Mouse (Mus musculus) liver, embryonic 14.5 days (tissue): ENCODE results near the gene Tbrg4. TPM values are rescaled to one million over a fixed set of nuclear protein-coding genes. Genes with fewer than 3 reads are reported as not detected.

Experiments used
- ATAC-seq: fragments of 200-750 bp; cut with Nextera tagmentation; 2 replicates; pipeline ENCODE4 v1.8.0; 2017; ENCODE audit warnings: moderate number of reproducible peaks, mild to moderate bottlenecking, moderate library complexity; ENCODE audit not compliant: insufficient read depth
- DNase-seq, 3 experiments: peaks; one replicate each; pipeline ENCODE4 v3.0.0-alpha.2; 2012 to 2013; ENCODE audit warnings: low read depth in 3 of 3, low spot score in 3 of 3
- H3K27ac ChIP-seq: fragments of 300-500 bp; sonication (generic); 2 replicates; pipeline ENCODE4 v1.5.1; 2014; ENCODE audit warnings: moderate library complexity, mild to moderate bottlenecking, control low read depth, inconsistent platforms
- H3K27me3 ChIP-seq: fragments of 300-500 bp; sonication (generic); 2 replicates; pipeline ENCODE4 v1.6.1; 2014; ENCODE audit warnings: mild to moderate bottlenecking, low read length, moderate library complexity; ENCODE audit not compliant: control insufficient read depth, insufficient read depth
- H3K36me3 ChIP-seq: fragments of 300-500 bp; sonication (generic); replicated peaks from 2 replicates; pipeline ENCODE4 v1.6.1; 2014; ENCODE audit warnings: low read depth; ENCODE audit not compliant: control insufficient read depth, insufficient read depth
- H3K4me1 ChIP-seq, 2 experiments: fragments of 200-500 bp in 1 of 2; fragments of 300-500 bp in 1 of 2; sonication (generic) in 1 of 2; replicated peaks; 2 replicates each; pipeline ENCODE4 v1.6.1; 2012 to 2014; ENCODE audit warnings: antibody characterized with exemption in 1 of 2, inconsistent platforms in 1 of 2, low read length in 1 of 2; ENCODE audit not compliant: control insufficient read depth in 2 of 2, insufficient read depth in 2 of 2
- H3K4me2 ChIP-seq: fragments of 300-500 bp; sonication (generic); 2 replicates; pipeline ENCODE4 v1.6.1; 2014; ENCODE audit warnings: low read depth, mild to moderate bottlenecking, control low read depth, moderate library complexity
- H3K4me3 ChIP-seq, 2 experiments: fragments of 200-500 bp in 1 of 2; fragments of 300-500 bp in 1 of 2; sonication (generic) in 1 of 2; 2 replicates each; pipeline ENCODE4 v1.5.1; 2012 to 2014; ENCODE audit warnings: low read depth in 2 of 2, low read length in 2 of 2, mild to moderate bottlenecking in 2 of 2, control low read depth in 1 of 2, inconsistent platforms in 1 of 2, moderate library complexity in 1 of 2; ENCODE audit not compliant: insufficient read depth in 1 of 2
- H3K9ac ChIP-seq: fragments of 300-500 bp; sonication (generic); replicated peaks from 2 replicates; pipeline ENCODE4 v1.6.1; 2014; ENCODE audit warnings: mild to moderate bottlenecking, control low read depth, moderate library complexity
- H3K9me3 ChIP-seq: fragments of 300-500 bp; sonication (generic); 2 replicates; pipeline ENCODE4 v1.6.1; 2016; ENCODE audit warnings: low read length, mixed read lengths; ENCODE audit not compliant: control insufficient read depth
- CTCF ChIP-seq: IDR thresholded peaks from 2 replicates; pipeline ENCODE4 v1.5.1; 2016; ENCODE audit warnings: antibody characterized with exemption, low read depth, control low read depth
- EP300 ChIP-seq: IDR thresholded peaks from 2 replicates; pipeline ENCODE4 v1.6.1; 2016; ENCODE audit warnings: antibody characterized with exemption, low read depth
- WGBS: fragments of 180-500 bp; shearing (Covaris S2); extraction: QIAGEN DNeasy Blood & Tissue Kit; methylation state at CpG from one replicate; pipeline ENCODE4 v1.1.7; 2014; ENCODE audit not compliant: insufficient replicate concordance; 5-methylcytosine and 5-hydroxymethylcytosine counted together
- polyA plus RNA-seq, 2 experiments: library from polyadenylated mRNA; depleted of rRNA in 1 of 2; stranded (reverse) in 1 of 2; unstranded in 1 of 2; fragments of >200 nt; fragmentation: Nextera tagmentation in 1 of 2; extraction: Ambion mirVana in 1 of 2; gene quantifications; 2 replicates each; pipeline versions ENCODE4 v1.2.1 to v1.2.3; 2012 to 2014

The Tbrg4 gene
- polyA plus RNA-seq, 2 experiments = 27.7 to 55.1 TPM

DNA sequence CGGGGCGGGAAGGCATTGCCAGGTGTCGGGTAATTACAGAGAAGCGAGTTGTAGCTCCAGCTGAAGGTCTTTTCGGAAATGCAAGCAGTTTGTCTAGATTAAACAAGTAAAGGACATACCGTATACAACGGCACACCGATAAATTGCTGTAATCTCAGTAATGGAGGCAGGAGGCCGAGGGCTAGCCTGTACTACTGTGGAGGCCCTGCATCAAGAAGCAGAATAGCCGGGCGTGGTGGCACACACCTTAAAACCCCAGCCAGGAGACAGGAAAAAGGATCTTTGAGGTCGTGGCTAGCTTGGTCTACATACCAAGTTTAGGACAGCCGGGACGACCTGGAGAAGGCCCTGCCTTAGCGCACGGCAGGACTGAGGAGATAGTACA lies 513 bp upstream of the Tbrg4 start:
- Histone ChIP-seq H3K27ac (peak overlapping the region; percentile 81), H3K27me3 (no peaks in the 10 kb centered on the region), H3K4me1 (peaks cover 20 to 23% of the 10 kb centered on the region in 2 experiments), H3K4me3 (peak overlapping the region; percentile 90 to 92), H3K9ac (peak overlapping the region; percentile 80), H3K9me3 (no peaks in the 10 kb centered on the region), H3K4me2 (peak overlapping the region; percentile 93), H3K36me3 (peaks cover 26% of the 10 kb centered on the region)
- DNase-seq (no peak), ATAC-seq (peak; percentile 24; the same call in 1 of the 2 replicates)
- WGBS = 9% methylated on average over 16 of the region's 16 CpGs
- no peak for TF ChIP-seq CTCF
- TF ChIP-seq EP300 = no peak

DNA sequence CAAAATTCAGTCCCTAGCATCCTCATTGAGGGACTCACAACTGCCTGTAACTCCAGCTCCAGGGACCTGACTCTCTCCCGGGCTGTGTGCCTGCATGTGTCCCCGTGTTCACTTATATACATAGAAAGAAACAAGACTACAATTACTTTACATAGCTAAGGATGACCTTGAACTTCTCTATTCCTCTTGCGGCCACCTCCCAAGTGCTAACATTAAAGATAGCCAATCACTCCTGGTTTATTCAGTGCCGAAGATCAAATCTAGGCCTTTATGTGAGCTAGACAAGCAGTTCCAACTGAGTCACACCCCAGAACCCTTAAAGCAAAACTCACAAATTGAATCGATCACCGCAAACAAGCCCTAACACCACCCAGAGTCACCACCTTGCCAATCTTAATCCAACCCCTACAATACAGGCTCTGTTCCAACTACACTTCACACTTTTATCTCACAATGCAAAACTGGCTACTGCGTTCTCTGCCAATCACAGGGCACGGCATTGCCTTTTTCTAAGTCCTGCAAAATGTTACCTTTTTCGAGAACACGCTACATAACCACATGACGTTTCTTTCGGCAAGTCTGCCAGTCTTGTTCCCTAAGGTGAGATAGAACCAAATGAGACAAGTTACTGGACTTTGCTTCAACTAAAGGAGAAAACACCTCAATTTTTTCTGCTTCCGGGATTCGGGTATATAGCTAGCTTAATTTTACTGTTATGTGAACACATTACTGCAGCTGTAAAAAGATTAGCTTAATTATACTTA lies 1.1 kb downstream of the Tbrg4 start:
- WGBS = 26% methylated on average over 14 of the region's 14 CpGs
- H3K4me1 ChIP-seq = peaks cover 20 to 23% of the 10 kb centered on the region in 2 experiments
- H3K4me3 ChIP-seq = peak overlapping the region; percentile 90 to 92
- TF ChIP-seq EP300 (no peak), CTCF (no peak)
- DNase-seq (no peak), ATAC-seq (no peak)
- H3K27ac ChIP-seq = no peak overlapping the region; the same call in 1 of the 2 replicates
- peak overlapping the region; percentile 93 for H3K4me2 ChIP-seq
- H3K36me3 ChIP-seq = peaks cover 42% of the 10 kb centered on the region
- H3K9me3 ChIP-seq = no peaks in the 10 kb centered on the region
- H3K9ac ChIP-seq = peak overlapping the region; percentile 78
- no peaks in the 10 kb centered on the region for H3K27me3 ChIP-seq

DNA sequence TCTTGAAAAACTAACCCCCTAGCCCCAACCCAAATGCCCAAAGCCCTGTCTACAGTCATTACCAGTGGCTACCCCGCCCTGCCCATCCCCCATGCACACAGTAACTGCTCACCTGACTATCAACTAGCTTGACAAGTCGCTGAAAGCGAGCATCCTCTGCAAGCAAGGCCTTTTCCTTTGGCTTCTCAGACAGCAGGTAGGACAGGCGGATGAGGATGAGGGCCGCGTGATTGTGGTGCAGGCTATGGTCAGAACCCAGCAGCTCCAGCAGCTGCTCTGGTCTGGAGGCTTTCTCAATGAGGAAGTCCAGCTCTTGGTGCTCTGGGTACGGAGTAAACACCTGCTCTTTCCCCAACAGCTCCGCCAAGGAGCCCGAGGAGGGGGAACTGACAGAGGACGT lies 2.2 kb downstream of the Tbrg4 start:
- H3K9ac ChIP-seq = peak overlapping the region; percentile 78
- DNase-seq = no peak
- no peak for ATAC-seq
- H3K4me3 ChIP-seq = peak overlapping the region; percentile 90 to 92
- H3K27ac ChIP-seq = no peak overlapping the region; the same call in 1 of the 2 replicates
- peak overlapping the region; percentile 93 for H3K4me2 ChIP-seq
- 43% methylated on average over 10 of the region's 10 CpGs for WGBS
- H3K27me3 ChIP-seq = no peaks in the 10 kb centered on the region
- H3K9me3 ChIP-seq = no peaks in the 10 kb centered on the region
- TF ChIP-seq CTCF (no peak), EP300 (no peak)
- H3K4me1 ChIP-seq = peaks cover 20 to 23% of the 10 kb centered on the region in 2 experiments
- peaks cover 53% of the 10 kb centered on the region for H3K36me3 ChIP-seq

DNA sequence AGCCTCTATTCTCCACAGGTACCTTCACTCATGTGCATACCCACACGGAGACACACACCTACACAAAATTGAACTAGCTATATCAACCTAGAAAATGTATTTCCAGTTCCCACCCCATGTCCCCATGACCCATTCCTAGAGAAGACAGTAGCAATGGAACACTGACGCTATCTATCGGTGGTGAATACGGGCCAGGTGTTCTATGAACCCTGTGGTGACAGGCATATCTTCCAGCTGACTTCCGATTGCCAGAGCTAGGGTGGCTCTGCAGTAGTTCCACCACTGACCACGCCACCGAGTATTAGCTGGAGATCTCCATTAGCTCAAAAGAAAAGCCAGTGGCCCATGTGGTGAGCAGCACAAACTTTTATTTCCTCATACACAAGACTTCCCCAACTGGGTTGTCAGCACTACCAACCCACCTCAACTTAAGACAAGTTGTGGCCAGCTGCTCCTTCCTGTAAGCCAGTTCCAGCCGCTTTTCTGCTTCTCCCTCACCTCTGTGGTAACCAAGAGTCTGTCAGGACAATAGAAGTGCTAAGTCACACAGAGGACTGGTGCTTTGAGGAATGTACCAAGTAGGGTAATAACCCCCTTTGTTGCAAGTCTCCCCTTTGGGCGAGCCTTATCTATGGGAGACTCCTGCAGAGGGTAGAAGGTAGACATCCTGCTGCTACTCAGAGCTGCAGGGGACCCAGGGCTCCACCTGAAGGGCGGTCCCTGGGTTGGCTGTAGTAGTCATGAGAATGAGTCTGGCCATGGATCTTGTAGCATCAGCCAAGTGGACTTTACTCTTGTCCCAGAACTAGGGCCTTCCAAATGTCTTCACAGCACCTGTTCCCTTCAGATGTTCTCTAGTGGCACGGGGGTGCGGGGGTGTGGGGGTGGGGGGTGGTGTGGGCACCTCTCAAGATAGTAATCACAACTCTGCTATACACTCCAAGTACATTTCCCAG lies 10.3 kb downstream of the Tbrg4 start:
- H3K4me2 ChIP-seq = no peak overlapping the region
- no peak for DNase-seq
- WGBS = 72% methylated on average over 12 of the region's 12 CpGs
- TF ChIP-seq EP300 (no peak), CTCF (no peak)
- no peaks in the 10 kb centered on the region for H3K9me3 ChIP-seq
- H3K27ac ChIP-seq = no peak overlapping the region
- ATAC-seq = peak; percentile 14
- H3K4me1 ChIP-seq = no peaks in the 10 kb centered on the region
- H3K36me3 ChIP-seq = peaks cover 65% of the 10 kb centered on the region
- no peaks in the 10 kb centered on the region for H3K27me3 ChIP-seq
- no peak overlapping the region for H3K9ac ChIP-seq
- H3K4me3 ChIP-seq = no peak overlapping the region
